Mouse (Mus musculus): Measurements from ENCODE around the gene Lrrc47.

The Lrrc47 gene

DNA sequence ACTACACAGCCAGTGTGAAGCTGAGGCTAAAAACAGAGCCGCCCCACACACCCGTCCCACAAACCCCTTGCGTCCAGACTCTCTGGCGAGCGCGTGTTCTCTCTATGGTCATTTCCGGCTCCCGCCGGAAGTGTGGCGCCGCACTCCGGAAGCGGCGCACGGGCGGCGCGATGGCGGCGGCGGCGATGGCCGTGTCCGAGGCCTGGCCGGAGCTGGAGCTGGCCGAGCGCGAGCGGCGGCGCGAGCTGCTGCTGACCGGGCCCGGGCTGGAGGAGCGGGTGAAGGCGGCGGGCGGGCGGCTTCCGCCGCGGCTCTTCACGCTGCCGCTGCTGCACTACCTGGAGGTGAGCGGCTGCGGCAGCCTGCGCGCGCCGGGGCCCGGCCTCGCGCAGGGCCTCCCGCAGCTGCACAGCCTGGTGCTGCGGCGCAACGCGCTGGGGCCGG lies at the start of gene Lrrc47:
Lrrc47 (plus strand) TSS at position 86 of the 444 bp plus-strand sequence.
- peak; percentile 68 for DNase-seq (ENCODE audit: extremely low read depth, insufficient read length, low spot score)

DNA sequence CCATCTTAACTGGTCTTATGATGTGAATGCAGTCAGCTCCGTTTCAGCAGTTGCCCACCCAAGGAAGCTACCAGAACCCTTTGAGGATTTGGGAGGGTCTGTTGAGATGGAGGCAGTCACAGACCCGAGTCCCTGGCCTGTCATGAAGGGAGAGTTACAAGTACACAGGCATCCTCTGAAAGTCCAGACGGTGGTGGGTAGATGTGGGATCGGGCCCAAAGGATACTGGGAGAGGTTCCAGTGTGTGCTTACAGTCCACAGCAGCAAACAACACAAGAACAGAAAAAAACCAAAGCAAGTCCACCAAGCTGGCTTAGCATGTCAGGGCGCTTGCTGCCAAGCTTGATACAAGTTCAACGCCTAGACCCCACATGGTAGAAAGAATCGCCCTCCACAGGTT lies 48.9 kb upstream of the Lrrc47 start:
- no peak for DNase-seq (ENCODE audit: extremely low read depth, insufficient read length, low spot score)

GRCm38 (mm10) chr4:153966651-153967050 lies 44.9 kb upstream of the Lrrc47 start:
- no peak for DNase-seq (ENCODE audit: extremely low read depth, insufficient read length, low spot score)

DNA sequence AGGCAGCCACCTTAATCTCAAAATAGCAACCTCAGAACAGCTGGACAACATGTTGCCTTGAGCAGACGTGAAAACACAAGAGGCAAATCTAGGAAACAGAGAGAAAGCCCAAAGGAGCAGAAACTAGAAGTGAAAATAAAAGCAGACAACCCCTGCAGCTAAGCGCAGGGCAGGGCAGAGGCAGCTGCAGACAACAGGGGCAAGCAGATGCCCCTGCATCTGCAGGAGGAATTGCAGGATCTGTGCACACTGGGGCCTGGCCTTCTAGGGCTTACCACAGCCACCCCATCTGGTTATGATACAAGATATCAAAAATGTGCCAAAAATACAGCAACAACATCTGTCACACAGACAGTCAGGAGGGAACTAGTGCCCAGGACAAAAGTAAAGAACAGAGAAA lies 44.0 kb upstream of the Lrrc47 start:
- DNase-seq (ENCODE audit: extremely low read depth, insufficient read length, low spot score) = no peak

GRCm38 (mm10) chr4:153968063-153968462 lies 43.5 kb upstream of the Lrrc47 start:
- no peak for DNase-seq (ENCODE audit: extremely low read depth, insufficient read length, low spot score)

DNA sequence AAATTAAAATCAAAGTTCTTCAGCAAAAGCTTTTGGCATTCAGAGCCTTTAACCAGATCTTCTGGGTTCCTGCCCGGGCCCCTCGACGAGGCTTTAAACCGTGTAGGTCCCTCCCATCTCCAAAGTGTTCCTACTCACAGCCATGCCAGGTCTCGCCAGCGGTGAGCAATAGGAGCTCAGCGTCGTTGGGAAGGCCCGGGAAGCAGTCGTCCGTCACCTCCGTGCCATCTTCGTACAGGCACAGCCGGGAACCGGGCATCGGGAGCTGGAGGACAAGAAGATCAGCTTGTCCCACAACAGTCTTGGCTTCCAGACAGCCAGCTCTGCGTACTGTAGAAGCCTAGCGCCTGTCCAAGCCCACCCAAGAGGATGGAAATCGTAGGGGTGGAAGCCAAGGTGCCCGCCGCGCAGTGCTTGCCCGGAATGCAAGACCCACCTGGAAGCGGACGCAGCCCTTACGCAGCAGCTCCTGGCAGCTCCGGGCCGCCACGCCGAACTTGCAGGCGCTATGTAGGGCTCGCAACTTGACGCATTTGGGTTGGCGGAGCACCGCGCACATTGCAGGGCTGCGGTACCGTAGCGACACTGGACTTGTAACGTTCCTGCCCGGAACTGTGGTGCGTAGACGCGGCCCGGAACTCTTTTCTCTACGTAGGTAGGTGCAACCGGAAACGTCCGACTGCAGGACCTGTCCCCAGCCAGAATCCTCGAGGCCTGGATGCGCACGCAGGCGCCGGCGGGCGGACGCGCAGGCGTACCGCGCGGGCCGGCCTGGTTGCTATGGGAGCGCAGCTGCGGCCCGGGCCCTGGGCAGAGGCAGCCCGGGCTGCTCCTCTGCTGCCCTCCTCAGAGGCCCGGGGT lies 36.9 kb upstream of the Lrrc47 start, which contains the start of the genes Dffb and Cep104:
Dffb (minus strand) TSS at position 696 of the 861 bp plus-strand sequence.
Cep104 (plus strand) TSS at position 764 of the 861 bp plus-strand sequence.
- peak; percentile 84 for DNase-seq (ENCODE audit: extremely low read depth, insufficient read length, low spot score)

DNA sequence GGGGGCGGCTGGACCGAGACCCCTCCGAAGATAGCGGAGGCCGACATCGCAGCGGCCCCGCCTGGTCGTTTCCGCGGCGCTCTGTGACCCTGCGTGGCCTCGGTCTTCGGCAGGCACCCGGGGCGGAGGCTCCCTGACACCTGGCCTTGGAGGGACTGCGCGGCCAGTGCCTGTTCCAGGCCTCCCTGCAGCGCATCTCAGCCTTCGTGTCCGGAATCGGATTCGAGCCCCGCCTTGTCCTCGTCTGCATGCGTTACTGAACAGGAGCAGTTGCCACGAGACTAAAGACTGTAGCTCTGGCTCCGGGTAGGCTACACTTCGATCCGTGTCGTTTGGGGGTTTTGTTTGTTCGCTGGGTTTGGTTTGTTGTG lies 36.3 kb upstream of the Lrrc47 start:
- DNase-seq (ENCODE audit: extremely low read depth, insufficient read length, low spot score) = no peak

GRCm38 (mm10) chr4:153975768-153976167 lies 35.8 kb upstream of the Lrrc47 start:
- DNase-seq (ENCODE audit: extremely low read depth, insufficient read length, low spot score) = no peak

DNA sequence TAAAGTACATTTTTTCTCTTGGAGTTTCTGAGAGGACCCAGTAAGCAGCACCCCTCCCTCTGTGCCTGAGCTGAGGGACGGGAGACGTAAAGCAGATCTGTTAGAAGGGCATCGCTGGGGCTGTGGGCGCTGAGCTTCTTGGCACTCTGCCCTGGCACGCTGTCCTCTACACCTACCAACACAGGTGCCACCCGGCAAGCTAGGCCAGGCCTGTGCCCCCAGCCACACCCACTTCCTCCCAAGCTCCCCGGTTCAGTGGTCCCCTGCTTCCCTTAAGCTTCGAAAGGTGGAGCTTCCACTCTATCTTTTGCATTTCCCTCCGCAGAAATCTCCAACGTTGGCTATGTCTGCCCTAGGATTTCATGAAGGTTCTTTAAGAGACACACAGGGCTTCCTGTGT lies 32.3 kb upstream of the Lrrc47 start:
- DNase-seq (ENCODE audit: extremely low read depth, insufficient read length, low spot score) = no peak

- no peak for DNase-seq (ENCODE audit: extremely low read depth, insufficient read length, low spot score)
Observed at GRCm38 (mm10) chr4:153980470-153980869, 31.1 kb upstream of the Lrrc47 start.

- no peak for DNase-seq (ENCODE audit: extremely low read depth, insufficient read length, low spot score)
Observed at GRCm38 (mm10) chr4:153992715-153993114, 18.8 kb upstream of the Lrrc47 start.

- DNase-seq (ENCODE audit: extremely low read depth, insufficient read length, low spot score) = no peak
Observed at GRCm38 (mm10) chr4:153993505-153993904, 18.0 kb upstream of the Lrrc47 start.

DNA sequence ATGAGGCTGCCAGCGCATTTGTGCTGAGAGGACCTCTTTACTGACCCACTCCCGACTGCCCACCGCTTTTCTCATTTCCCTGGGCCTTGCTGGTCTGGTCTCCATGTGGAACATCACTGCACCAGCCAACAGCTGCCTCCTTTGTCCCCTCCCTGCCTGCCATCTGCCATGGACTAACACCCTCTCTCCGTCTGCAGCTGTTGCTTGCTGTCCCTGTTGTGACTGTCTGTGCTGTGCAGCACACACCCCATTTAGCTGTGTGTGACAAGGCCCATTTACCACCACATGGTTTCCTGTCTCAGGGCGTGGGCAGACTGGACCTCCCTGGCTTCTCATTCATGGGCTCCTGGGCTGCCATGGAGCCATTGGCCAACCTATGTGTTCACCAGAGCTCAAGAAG lies 6.0 kb upstream of the Lrrc47 start:
- no peak for DNase-seq (ENCODE audit: extremely low read depth, insufficient read length, low spot score)

- DNase-seq (ENCODE audit: extremely low read depth, insufficient read length, low spot score) = no peak
Observed at GRCm38 (mm10) chr4:154006264-154006663, 5.3 kb upstream of the Lrrc47 start.

- no peak for DNase-seq (ENCODE audit: extremely low read depth, insufficient read length, low spot score)
Observed at GRCm38 (mm10) chr4:154007759-154008158, 3.8 kb upstream of the Lrrc47 start.

- DNase-seq (ENCODE audit: extremely low read depth, insufficient read length, low spot score) = no peak
Observed at GRCm38 (mm10) chr4:154010907-154011645, 455 bp upstream of the Lrrc47 start.

DNA sequence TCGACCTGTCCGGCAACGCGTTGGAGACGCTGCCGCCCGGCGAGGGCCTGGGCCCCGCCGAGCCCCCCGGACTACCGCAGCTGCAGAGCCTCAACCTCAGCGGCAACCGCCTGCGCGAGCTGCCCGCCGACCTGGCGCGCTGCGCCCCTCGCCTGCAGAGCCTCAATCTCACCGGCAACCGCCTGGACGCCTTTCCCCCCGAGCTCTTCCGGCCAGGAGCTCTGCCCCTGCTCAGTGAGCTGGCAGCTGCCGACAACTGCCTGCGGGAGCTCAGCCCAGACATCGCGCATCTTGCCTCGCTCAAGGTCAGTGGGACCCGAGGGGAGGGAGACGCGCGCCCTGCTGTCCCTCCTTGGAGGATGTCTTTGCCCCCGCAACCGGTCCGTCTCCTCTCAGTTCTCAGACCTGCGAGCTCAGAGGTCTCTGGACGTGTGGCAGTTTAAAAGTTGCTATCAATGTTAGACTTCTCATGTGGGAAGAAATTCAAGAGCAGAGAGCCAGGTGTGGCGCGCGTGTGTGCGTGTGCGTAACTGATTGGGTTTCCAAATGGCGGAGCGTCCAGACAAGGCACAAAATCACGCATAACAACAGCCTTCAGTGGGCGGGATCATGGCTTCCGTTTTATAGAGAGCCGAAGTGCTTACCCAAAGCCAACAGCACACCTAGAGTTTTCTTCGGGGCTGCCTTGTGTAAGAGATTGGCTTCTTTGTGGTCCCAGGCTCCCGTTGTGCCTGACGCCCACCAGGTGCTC lies 776 bp downstream of the Lrrc47 start:
- DNase-seq (ENCODE audit: extremely low read depth, insufficient read length, low spot score) = peak; percentile 25

DNA sequence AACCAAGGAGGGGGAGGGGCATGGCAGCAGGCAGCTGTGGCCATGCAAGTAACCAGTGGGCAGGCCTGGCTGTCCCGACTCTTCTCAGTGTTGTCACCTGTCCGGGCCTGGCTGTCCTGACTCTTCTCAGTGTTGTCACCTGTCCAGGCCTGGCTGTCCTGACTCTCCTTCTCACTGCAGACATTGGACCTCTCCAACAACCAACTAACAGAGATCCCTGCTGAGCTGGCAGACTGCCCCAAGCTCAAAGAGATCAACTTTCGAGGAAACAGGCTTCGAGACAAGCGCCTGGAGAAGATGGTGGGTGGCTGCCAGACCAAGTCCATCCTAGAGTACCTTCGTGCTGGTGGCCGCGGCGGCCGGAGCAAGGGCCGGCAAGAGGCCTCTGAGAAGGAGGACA lies 3.9 kb downstream of the Lrrc47 start:
- no peak for DNase-seq (ENCODE audit: extremely low read depth, insufficient read length, low spot score)

DNA sequence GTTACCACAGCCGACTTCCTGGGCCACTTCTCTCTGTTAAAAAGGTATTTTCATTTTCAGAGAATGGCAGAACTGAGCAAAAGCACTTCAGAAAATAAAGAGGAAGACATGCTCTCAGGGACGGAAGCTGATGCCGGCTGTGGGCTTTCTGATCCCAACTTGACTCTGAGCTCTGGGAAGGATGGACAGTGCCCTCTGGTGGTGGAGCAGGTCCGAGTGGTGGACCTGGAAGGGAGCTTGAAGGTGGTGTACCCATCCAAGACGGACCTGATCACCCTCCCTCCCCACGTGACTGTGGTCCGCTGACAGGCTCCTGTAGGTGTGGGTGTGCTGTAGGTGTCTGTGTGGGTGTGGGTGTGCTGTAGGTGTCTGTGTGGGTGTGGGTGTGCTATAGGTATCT lies 8.0 kb downstream of the Lrrc47 start:
- DNase-seq (ENCODE audit: extremely low read depth, insufficient read length, low spot score) = no peak

DNA sequence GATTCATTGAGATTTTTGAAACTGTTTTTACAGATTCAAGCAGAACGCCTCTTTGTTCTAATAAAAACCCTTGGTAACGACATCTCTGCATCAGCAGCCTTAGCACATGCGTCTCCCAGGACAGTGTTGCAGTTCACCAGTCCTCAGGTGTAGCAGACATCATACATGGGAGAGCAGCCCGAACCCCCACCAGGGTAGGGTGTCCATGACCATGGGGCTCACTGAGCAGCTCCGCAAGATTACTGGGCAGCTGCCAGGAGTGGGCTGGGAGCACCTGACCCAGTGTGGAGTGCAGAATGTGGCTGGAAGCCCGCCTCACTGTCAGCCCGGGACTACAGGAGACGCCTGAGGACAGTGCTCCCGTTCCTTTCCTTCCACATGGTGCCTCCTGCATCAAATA lies 9.9 kb downstream of the Lrrc47 start:
- DNase-seq (ENCODE audit: extremely low read depth, insufficient read length, low spot score) = no peak

- DNase-seq (ENCODE audit: extremely low read depth, insufficient read length, low spot score) = no peak
Observed at GRCm38 (mm10) chr4:154022407-154022806, 10.9 kb downstream of the Lrrc47 start.
